Mouse (Mus musculus) liver, adult 2 months (tissue): ENCODE data around the gene Ube4b.
"Not testable (repeated sequence)": the region's sequence is repeated elsewhere in the genome, so short reads cannot be mapped to it uniquely, and the experiment has no call there.

Experiments used
- CTCF ChIP-seq: fragments of 200-500 bp; IDR thresholded peaks from 2 replicates; pipeline ENCODE4 v1.5.1; 2011; ENCODE audit warnings: low read depth, low read length, control low read depth
- POLR2A ChIP-seq: fragments of 200-500 bp; IDR thresholded peaks from 2 replicates; pipeline ENCODE4 v1.6.1; 2011; ENCODE audit warnings: low read length, control low read depth; ENCODE audit not compliant: insufficient read depth; ENCODE audit errors: extremely low read depth

GRCm38 (mm10) chr4:149431887-149432286, 5.3 kb upstream of the Ube4b start:
- TF ChIP-seq CTCF, POLR2A: not testable (repeated sequence)
